In genomic region chr13:76681286-76681685, GRCm38 (mm10) we compare ENCODE assay signal across 8 mouse cellular contexts.
DNase-seq lines count a peak whose midpoint lies in the region; ATAC-seq and TF ChIP-seq lines count a peak whose summit lies in the region.

No protein-coding gene starts in this region.

- no peaks in the 10 kb centered on the region for H3K36me3 ChIP-seq in neural tube, embryonic 14.5 days (ENCODE audit: control insufficient read depth, insufficient read depth, low read length)
- no peaks in the 10 kb centered on the region for H3K36me3 ChIP-seq in neural tube, embryonic 15.5 days

- peak; percentile 63 for TF ChIP-seq CTCF in gastrocnemius, adult 2 months (IDR thresholded peaks at IDR 0.05)

- no peak overlapping the region for H3K4me3 ChIP-seq in gastrocnemius, adult 2 months
- H3K4me3 ChIP-seq in neural tube, embryonic 14.5 days (ENCODE audit: low read depth, low read length) = no peak overlapping the region
- H3K4me3 ChIP-seq in neural tube, embryonic 15.5 days (replicated peaks) = no peak overlapping the region

- DNase-seq in gastrocnemius, adult 2 months = no peak
- no peak for DNase-seq in gastrocnemius, adult 8-10 months (ENCODE audit: low spot score in 2 of 2)
- DNase-seq in spleen, postnatal 14 days (ENCODE audit: low spot score in 2 of 2) = no peak
- no peak for DNase-seq in layer of hippocampus, postnatal 36 days
- no peak for DNase-seq in left cerebral cortex, adult 8-10 months (ENCODE audit: low spot score in 2 of 2)

- no peak overlapping the region for H3K9ac ChIP-seq in neural tube, embryonic 14.5 days (replicated peaks; ENCODE audit: low read depth, low read length)
- no peak overlapping the region for H3K9ac ChIP-seq in neural tube, embryonic 15.5 days (replicated peaks)

- intact Hi-C loops in gastrocnemius, adult 2 months (cut with DNase I) = no loop called here

- no peaks in the 10 kb centered on the region for H3K9me3 ChIP-seq in neural tube, embryonic 14.5 days (ENCODE audit: control insufficient read depth, low read length)
- H3K9me3 ChIP-seq in neural tube, embryonic 15.5 days (replicated peaks) = no peaks in the 10 kb centered on the region

- H3K4me2 ChIP-seq in neural tube, embryonic 14.5 days (ENCODE audit: low read depth, low read length) = no peak overlapping the region
- H3K4me2 ChIP-seq in neural tube, embryonic 15.5 days = no peak overlapping the region

- H3K27ac ChIP-seq in gastrocnemius, adult 2 months = no peak overlapping the region
- no peak overlapping the region for H3K27ac ChIP-seq in neural tube, embryonic 14.5 days (ENCODE audit: low read depth, low read length)
- H3K27ac ChIP-seq in neural tube, embryonic 15.5 days (replicated peaks) = no peak overlapping the region

- no peaks in the 10 kb centered on the region for H3K27me3 ChIP-seq in neural tube, embryonic 14.5 days (ENCODE audit: control insufficient read depth, insufficient read depth, low read length)
- no peaks in the 10 kb centered on the region for H3K27me3 ChIP-seq in neural tube, embryonic 15.5 days (replicated peaks)

- ATAC-seq in neural tube, embryonic 14.5 days (ENCODE audit: low read depth) = peak; percentile 58; the same call in 1 of the 2 replicates
- no peak for ATAC-seq in neural tube, embryonic 15.5 days (ENCODE audit: low FRiP score)
- peak; percentile 82 for ATAC-seq in granulocyte monocyte progenitor cell, adult 5-6 weeks (replicated peaks; ENCODE audit: poor library complexity, severe bottlenecking)

- no peaks in the 10 kb centered on the region for H3K4me1 ChIP-seq in neural tube, embryonic 14.5 days (ENCODE audit: control insufficient read depth, insufficient read depth, low read length)
- H3K4me1 ChIP-seq in neural tube, embryonic 15.5 days = no peaks in the 10 kb centered on the region
